Mouse (Mus musculus) liver, embryonic 14.5 days (tissue): ENCODE measurements at regions not wholly inside any gene's neighbourhood (a gene's known extent, or its start where the extent isn't known, plus 50 kb on each side); places are given as distances from the start of the nearest gene placed in this dataset.

Experiments
- ATAC-seq: fragments of 200-750 bp; cut with Nextera tagmentation; 2 replicates; pipeline ENCODE4 v1.8.0; 2017; ENCODE audit warnings: moderate number of reproducible peaks, mild to moderate bottlenecking, moderate library complexity; ENCODE audit not compliant: insufficient read depth
- DNase-seq, 3 experiments: peaks; one replicate each; pipeline ENCODE4 v3.0.0-alpha.2; 2012 to 2013; ENCODE audit warnings: low read depth in 3 of 3, low spot score in 3 of 3
- H3K27ac ChIP-seq: fragments of 300-500 bp; sonication (generic); 2 replicates; pipeline ENCODE4 v1.5.1; 2014; ENCODE audit warnings: moderate library complexity, mild to moderate bottlenecking, control low read depth, inconsistent platforms
- H3K27me3 ChIP-seq: fragments of 300-500 bp; sonication (generic); 2 replicates; pipeline ENCODE4 v1.6.1; 2014; ENCODE audit warnings: mild to moderate bottlenecking, low read length, moderate library complexity; ENCODE audit not compliant: control insufficient read depth, insufficient read depth
- H3K36me3 ChIP-seq: fragments of 300-500 bp; sonication (generic); replicated peaks from 2 replicates; pipeline ENCODE4 v1.6.1; 2014; ENCODE audit warnings: low read depth; ENCODE audit not compliant: control insufficient read depth, insufficient read depth
- H3K4me1 ChIP-seq, 2 experiments: fragments of 200-500 bp in 1 of 2; fragments of 300-500 bp in 1 of 2; sonication (generic) in 1 of 2; replicated peaks; 2 replicates each; pipeline ENCODE4 v1.6.1; 2012 to 2014; ENCODE audit warnings: antibody characterized with exemption in 1 of 2, inconsistent platforms in 1 of 2, low read length in 1 of 2; ENCODE audit not compliant: control insufficient read depth in 2 of 2, insufficient read depth in 2 of 2
- H3K4me2 ChIP-seq: fragments of 300-500 bp; sonication (generic); 2 replicates; pipeline ENCODE4 v1.6.1; 2014; ENCODE audit warnings: low read depth, mild to moderate bottlenecking, control low read depth, moderate library complexity
- H3K4me3 ChIP-seq, 2 experiments: fragments of 200-500 bp in 1 of 2; fragments of 300-500 bp in 1 of 2; sonication (generic) in 1 of 2; 2 replicates each; pipeline ENCODE4 v1.5.1; 2012 to 2014; ENCODE audit warnings: low read depth in 2 of 2, low read length in 2 of 2, mild to moderate bottlenecking in 2 of 2, control low read depth in 1 of 2, inconsistent platforms in 1 of 2, moderate library complexity in 1 of 2; ENCODE audit not compliant: insufficient read depth in 1 of 2
- H3K9ac ChIP-seq: fragments of 300-500 bp; sonication (generic); replicated peaks from 2 replicates; pipeline ENCODE4 v1.6.1; 2014; ENCODE audit warnings: mild to moderate bottlenecking, control low read depth, moderate library complexity
- H3K9me3 ChIP-seq: fragments of 300-500 bp; sonication (generic); 2 replicates; pipeline ENCODE4 v1.6.1; 2016; ENCODE audit warnings: low read length, mixed read lengths; ENCODE audit not compliant: control insufficient read depth
- CTCF ChIP-seq: IDR thresholded peaks from 2 replicates; pipeline ENCODE4 v1.5.1; 2016; ENCODE audit warnings: antibody characterized with exemption, low read depth, control low read depth
- EP300 ChIP-seq: IDR thresholded peaks from 2 replicates; pipeline ENCODE4 v1.6.1; 2016; ENCODE audit warnings: antibody characterized with exemption, low read depth
- whole genome bisulfite sequencing: fragments of 180-500 bp; shearing (Covaris S2); extraction: QIAGEN DNeasy Blood & Tissue Kit; methylation state at CpG from one replicate; pipeline ENCODE4 v1.1.7; 2014; ENCODE audit not compliant: insufficient replicate concordance; 5-methylcytosine and 5-hydroxymethylcytosine counted together

DNA sequence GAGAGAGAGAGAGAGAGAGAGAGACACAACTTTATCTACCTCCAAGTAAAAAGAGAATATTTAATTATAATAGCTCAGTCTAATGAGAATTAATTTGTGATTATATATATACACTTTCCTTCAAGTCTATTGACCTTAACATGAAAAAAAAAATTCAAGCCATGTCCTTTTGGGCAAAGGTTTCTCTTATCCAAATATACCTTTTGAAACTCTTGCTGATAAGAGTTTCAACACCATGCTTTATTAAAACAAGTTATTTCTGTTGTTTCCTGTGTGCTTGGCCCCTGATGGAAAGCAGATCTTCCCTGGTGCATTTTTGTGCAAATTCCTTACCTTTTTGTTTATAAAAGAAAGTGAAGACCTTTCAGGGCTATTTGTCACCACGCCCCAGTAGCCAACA lies 414.7 kb upstream of the 2610301B20Rik start:
- Histone ChIP-seq H3K27ac (no peak overlapping the region), H3K9ac (no peak overlapping the region), H3K4me3 (no peak overlapping the region), H3K4me2 (no peak overlapping the region), H3K27me3 (no peaks in the 10 kb centered on the region), H3K9me3 (no peaks in the 10 kb centered on the region), H3K36me3 (no peaks in the 10 kb centered on the region), H3K4me1 (0 out of 4 replicates have a peak, but pooled peaks cover 0 to 1% of the 10 kb centered on the region in 2 experiments)
- DNase-seq = no peak
- ATAC-seq = no peak
- 21% methylated on average over 1 of the region's 1 CpGs for WGBS
- TF ChIP-seq CTCF = no peak
- no peak for TF ChIP-seq EP300

DNA sequence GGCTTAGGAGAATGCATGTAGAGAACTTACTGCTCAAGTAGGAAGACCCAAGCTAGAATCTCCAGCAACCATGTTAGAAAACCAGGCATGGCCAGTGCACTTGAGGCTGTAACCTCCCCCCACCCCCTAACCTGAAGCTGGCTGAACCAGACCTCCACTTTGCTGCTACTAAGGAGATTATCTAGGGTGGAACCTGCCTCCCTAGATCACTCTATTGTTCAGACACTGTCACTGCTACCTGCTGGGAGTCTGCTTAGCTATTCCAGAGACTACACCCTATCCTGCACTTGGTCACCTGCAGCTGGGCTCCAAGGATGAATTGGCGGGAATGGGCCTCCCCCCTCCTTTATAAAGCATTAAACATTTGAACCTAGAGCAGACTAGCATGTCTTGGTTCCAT lies 393.4 kb upstream of the 2610301B20Rik start:
- no peak for DNase-seq
- no peak for TF ChIP-seq EP300
- TF ChIP-seq CTCF = no peak

GRCm38 (mm10) chr4:10508163-10508821 lies 366.0 kb upstream of the 2610301B20Rik start:
- Histone ChIP-seq H3K27ac (no peak overlapping the region), H3K9ac (no peak overlapping the region), H3K36me3 (no peaks in the 10 kb centered on the region), H3K4me3 (no peak overlapping the region), H3K27me3 (no peaks in the 10 kb centered on the region), H3K9me3 (no peaks in the 10 kb centered on the region), H3K4me2 (no peak overlapping the region), H3K4me1 (no peaks in the 10 kb centered on the region)
- 44% methylated on average over 6 of the region's 6 CpGs for WGBS
- TF ChIP-seq CTCF (peak; percentile 38), EP300 (no peak)
- DNase-seq = no peak
- ATAC-seq = no peak

More for the DNA sequence above, 393.4 kb upstream of the 2610301B20Rik start:
- Histone ChIP-seq H3K27me3 (no peaks in the 10 kb centered on the region), H3K4me2 (no peak overlapping the region), H3K27ac (no peak overlapping the region), H3K4me1 (no peaks in the 10 kb centered on the region), H3K9ac (no peak overlapping the region), H3K36me3 (no peaks in the 10 kb centered on the region), H3K9me3 (no peaks in the 10 kb centered on the region), H3K4me3 (no peak overlapping the region)
- 63% methylated on average over 1 of the region's 1 CpGs for WGBS
- no peak for ATAC-seq

DNA sequence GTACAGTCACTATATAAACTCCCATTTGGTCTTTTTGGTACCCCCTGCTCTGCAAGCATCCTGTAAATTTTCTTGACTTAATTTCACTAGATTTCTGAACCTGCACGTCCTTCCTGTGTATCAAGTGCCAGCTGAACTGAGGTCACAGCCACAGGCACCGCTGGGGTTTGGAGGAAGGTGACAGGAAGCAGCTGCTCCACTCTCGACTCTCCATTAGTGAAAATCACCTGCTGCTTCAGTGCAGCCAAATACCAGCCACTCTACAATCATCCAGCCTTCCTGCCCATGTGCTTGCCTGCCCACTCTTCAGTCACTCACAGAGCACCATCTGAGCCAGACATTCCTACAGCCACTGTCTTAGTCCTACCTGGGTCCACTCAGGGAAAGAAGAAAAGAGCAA lies 364.3 kb upstream of the 2610301B20Rik start:
- 31% methylated on average over 3 of the region's 3 CpGs for WGBS
- no peak overlapping the region for H3K4me3 ChIP-seq
- no peak overlapping the region for H3K4me2 ChIP-seq
- DNase-seq (no peak), ATAC-seq (no peak)
- H3K36me3 ChIP-seq = no peaks in the 10 kb centered on the region
- no peaks in the 10 kb centered on the region for H3K27me3 ChIP-seq
- H3K9me3 ChIP-seq = no peaks in the 10 kb centered on the region
- H3K27ac ChIP-seq = no peak overlapping the region
- H3K4me1 ChIP-seq = no peaks in the 10 kb centered on the region
- TF ChIP-seq EP300 = no peak
- no peak for TF ChIP-seq CTCF
- no peak overlapping the region for H3K9ac ChIP-seq

DNA sequence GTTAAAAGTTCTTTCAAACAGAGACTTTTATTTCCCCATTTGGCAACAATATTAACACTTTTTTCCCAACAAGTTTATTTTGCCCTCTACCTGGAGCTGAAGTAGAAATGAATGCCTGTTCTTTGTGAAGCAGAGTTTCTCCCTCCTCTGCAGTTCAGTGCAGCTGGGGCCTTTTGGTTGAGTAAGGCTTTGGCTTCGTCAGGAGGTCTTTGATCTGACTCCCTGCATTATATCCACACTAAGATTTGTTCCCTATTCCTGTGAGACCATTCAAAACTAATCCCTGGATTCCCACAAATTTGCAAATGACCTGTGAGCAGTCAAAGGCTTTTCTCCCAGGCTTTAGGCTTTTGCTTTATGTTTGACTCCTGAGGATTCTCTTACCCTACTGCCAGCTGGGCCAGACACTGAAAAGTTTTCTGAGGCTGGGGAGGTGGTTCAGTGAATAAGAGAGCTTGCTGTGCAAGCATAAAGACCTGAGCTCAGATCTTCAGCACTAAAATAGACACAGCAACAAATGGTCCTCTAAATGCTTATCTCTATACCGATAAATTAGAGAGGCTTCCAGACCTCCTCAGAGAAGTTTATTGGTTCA lies 323.5 kb upstream of the 2610301B20Rik start:
- no peaks in the 10 kb centered on the region for H3K4me1 ChIP-seq
- no peaks in the 10 kb centered on the region for H3K9me3 ChIP-seq
- TF ChIP-seq EP300 = no peak
- TF ChIP-seq CTCF = no peak
- H3K9ac ChIP-seq = no peak overlapping the region
- no peak overlapping the region for H3K4me3 ChIP-seq
- H3K27ac ChIP-seq = no peak overlapping the region
- ATAC-seq = no peak
- WGBS = 20% methylated on average over 2 of the region's 2 CpGs
- no peaks in the 10 kb centered on the region for H3K27me3 ChIP-seq
- no peaks in the 10 kb centered on the region for H3K36me3 ChIP-seq
- H3K4me2 ChIP-seq = no peak overlapping the region
- no peak for DNase-seq
